Mouse (Mus musculus) liver, adult 2 months (tissue): ENCODE data around the gene 9230104L09Rik. TPM values are rescaled to one million over a fixed set of nuclear protein-coding genes. Genes with fewer than 3 reads are reported as not detected.

Experiments
- DNase-seq: peaks from one replicate; pipeline ENCODE4 v3.0.0-alpha.2; 2011; ENCODE audit warnings: low read depth, low spot score; ENCODE audit errors: extremely low read depth
- H3K27ac ChIP-seq: fragments of 200-500 bp; replicated peaks from 2 replicates; pipeline ENCODE4 v1.5.1; 2012; ENCODE audit warnings: low read depth, mild to moderate bottlenecking, control low read depth, inconsistent platforms, low read length; ENCODE audit not compliant: insufficient read depth
- H3K27me3 ChIP-seq: fragments of 200-500 bp; 2 replicates; pipeline ENCODE4 v1.6.1; 2012; ENCODE audit warnings: mild to moderate bottlenecking, moderate library complexity, low read length, inconsistent platforms; ENCODE audit not compliant: control insufficient read depth, insufficient read depth
- H3K36me3 ChIP-seq: fragments of 200-500 bp; 2 replicates; pipeline ENCODE4 v1.6.1; 2012; ENCODE audit warnings: low read length, inconsistent platforms; ENCODE audit not compliant: control insufficient read depth, insufficient read depth
- H3K4me1 ChIP-seq: fragments of 200-500 bp; 2 replicates; pipeline ENCODE4 v1.6.1; 2011; ENCODE audit warnings: low read length; ENCODE audit not compliant: control insufficient read depth, insufficient read depth
- H3K4me3 ChIP-seq: fragments of 200-500 bp; 2 replicates; pipeline ENCODE4 v1.5.1; 2011; ENCODE audit warnings: low read depth, mild to moderate bottlenecking, control low read depth, low read length, moderate library complexity; ENCODE audit not compliant: insufficient read depth
- H3K79me2 ChIP-seq: fragments of 200-500 bp; 2 replicates; pipeline ENCODE4 v1.6.1; 2012; ENCODE audit warnings: inconsistent platforms, mild to moderate bottlenecking, low read length, moderate library complexity; ENCODE audit not compliant: control insufficient read depth, insufficient read depth
- H3K9ac ChIP-seq: fragments of 200-500 bp; 2 replicates; pipeline ENCODE4 v1.6.1; 2012; ENCODE audit warnings: low read depth, mild to moderate bottlenecking, control low read depth, inconsistent platforms, low read length
- CTCF ChIP-seq: fragments of 200-500 bp; IDR thresholded peaks from 2 replicates; pipeline ENCODE4 v1.5.1; 2011; ENCODE audit warnings: low read depth, low read length, control low read depth
- POLR2A ChIP-seq: fragments of 200-500 bp; IDR thresholded peaks from 2 replicates; pipeline ENCODE4 v1.6.1; 2011; ENCODE audit warnings: low read length, control low read depth; ENCODE audit not compliant: insufficient read depth; ENCODE audit errors: extremely low read depth
- WGBS: fragments of 180-500 bp; shearing (Covaris S2); methylation state at CpG from one replicate; pipeline ENCODE4 v1.1.7; 2018; 5-methylcytosine and 5-hydroxymethylcytosine counted together
- polyA plus RNA-seq: library from polyadenylated mRNA; depleted of rRNA; stranded (reverse); fragments of >200 nt; gene quantifications from 2 replicates; pipeline ENCODE4 v1.2.3, GENCODE M21; 2012
- total RNA-seq: library from RNA; depleted of rRNA; stranded (reverse); fragments of >200 nt; gene quantifications from 2 replicates; pipeline ENCODE4 v1.2.3, GENCODE M21; 2014

Gene 9230104L09Rik
- total and polyA plus RNA-seq, 2 experiments, result not detected

DNA sequence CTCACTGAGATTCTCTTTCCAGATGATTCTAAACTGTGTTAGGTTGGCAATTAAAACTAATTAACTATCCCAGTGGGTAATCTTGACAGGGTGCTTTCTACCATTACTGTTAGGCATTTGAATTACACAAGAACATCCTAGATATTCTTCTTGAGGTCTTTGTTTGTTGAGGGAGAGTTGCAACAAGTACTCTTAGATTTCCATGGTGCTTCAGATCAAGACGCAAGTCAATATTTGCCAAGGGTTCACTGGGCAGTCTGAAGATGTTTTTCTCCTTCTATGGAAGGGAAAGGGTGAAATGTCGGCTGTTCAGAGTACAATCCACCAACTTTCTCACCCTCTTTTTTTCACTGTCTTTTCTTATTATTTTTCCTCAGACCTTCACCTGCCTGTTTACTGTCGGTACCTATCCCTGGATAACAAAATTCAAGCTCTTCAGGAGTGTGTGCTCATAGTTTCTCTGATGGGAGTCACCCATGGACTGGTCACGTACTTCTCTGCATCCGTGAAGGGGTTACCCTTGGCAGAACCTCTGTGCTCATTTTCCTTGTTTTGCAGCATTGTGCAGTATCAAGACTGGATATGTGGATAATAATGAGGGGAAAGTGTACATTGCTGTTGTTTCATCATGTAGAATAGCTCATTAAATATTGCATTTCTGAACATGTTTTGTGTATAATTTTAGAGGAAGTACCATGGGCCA, 26.6 kb downstream of the 9230104L09Rik start:
- no peak for DNase-seq
- H3K4me1 ChIP-seq, result no peaks in the 10 kb centered on the region
- no peak overlapping the region for H3K4me3 ChIP-seq
- no peak overlapping the region for H3K9ac ChIP-seq
- no peaks in the 10 kb centered on the region for H3K36me3 ChIP-seq
- H3K79me2 ChIP-seq, result no peaks in the 10 kb centered on the region
- no peak overlapping the region for H3K27ac ChIP-seq
- WGBS, result 77% methylated on average over 5 of the region's 5 CpGs
- TF ChIP-seq CTCF (no peak), POLR2A (no peak)
- no peaks in the 10 kb centered on the region for H3K27me3 ChIP-seq

DNA sequence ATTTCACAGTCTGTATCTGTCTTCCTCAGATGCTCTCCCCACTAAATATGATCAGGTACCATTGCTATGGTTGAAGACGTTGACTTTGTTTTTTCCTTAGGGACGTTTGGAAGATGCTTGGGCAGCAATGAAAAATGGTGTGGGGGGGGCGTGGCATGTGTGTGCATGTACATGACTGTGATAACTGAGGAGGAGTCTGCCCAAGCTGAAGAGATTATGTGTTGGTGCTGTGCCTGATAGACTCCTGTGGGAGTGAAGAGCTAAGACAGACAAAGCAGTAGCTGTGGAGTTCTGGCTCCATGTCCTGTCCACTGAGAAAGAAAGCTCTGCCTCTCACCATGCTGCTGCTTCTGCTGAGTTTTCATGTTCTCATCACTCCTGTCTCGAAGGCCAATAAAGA, 29.9 kb downstream of the 9230104L09Rik start, which contains the start of gene Cst9:
Gene Cst9 (plus strand): TSS at position 236 of the 400 bp plus-strand sequence.
- WGBS, result 67% methylated on average over 4 of the region's 4 CpGs

DNA sequence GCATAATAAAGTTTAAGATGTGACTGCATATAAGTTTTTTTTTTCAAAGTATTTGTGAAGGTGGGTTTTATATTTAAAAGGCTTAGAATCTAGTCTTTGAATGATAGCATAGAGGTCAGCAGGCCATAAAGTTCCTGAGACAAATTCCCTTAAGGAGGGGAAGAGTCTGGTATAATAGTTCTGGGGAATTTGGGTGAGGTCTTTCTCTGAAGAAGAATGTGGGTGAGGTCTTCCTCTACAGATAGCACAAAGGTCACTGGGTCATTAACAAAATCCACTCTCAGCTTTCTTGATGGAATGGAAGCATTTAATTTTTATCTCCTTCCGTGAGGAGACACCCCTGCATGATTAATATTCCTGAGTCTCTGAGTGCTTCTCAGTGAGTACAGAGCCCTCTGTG, 38.9 kb downstream of the 9230104L09Rik start:
- Histone ChIP-seq H3K4me1 (no peaks in the 10 kb centered on the region), H3K36me3 (no peaks in the 10 kb centered on the region), H3K4me3 (no peak overlapping the region), H3K27ac (no peak overlapping the region), H3K9ac (no peak overlapping the region), H3K27me3 (no peaks in the 10 kb centered on the region), H3K79me2 (no peaks in the 10 kb centered on the region)
- TF ChIP-seq CTCF (no peak), POLR2A (no peak)
- no peak for DNase-seq
- 57% methylated on average over 1 of the region's 1 CpGs for WGBS

More for the DNA sequence above, 29.9 kb downstream of the 9230104L09Rik start, which contains the start of gene Cst9:
- Histone ChIP-seq H3K36me3 (no peaks in the 10 kb centered on the region), H3K27me3 (no peaks in the 10 kb centered on the region), H3K79me2 (no peaks in the 10 kb centered on the region), H3K27ac (no peak within 1 kb of the TSS), H3K4me3 (no peak within 1 kb of the TSS), H3K9ac (no peak within 1 kb of the TSS), H3K4me1 (no peaks in the 10 kb centered on the region)
- no peak for TF ChIP-seq CTCF
- no peak for TF ChIP-seq POLR2A
- no peak for DNase-seq

DNA sequence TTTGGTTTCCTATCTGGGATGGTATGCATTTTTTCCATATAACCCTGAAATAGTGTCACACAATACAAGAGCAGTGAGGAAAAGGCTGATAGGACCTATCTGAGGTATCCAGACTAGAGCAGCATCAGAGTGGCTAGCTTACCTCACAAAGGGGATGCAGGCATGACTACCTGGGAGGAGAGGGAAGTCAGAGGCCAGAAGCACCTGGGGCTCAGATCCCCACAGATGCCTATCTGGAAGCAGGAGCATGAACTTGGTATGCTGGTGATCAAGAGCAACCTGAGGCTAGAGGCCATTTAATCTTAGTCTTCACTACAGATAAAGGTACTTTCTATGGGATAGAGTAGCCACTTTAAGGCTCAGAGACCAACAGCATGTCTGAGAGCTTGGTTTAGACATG, 44.9 kb downstream of the 9230104L09Rik start, which contains the start of gene Cst13:
Gene Cst13 (plus strand): TSS at position 173 of the 400 bp plus-strand sequence.
- DNase-seq, result no peak
- Histone ChIP-seq H3K36me3 (no peaks in the 10 kb centered on the region), H3K4me3 (no peak within 1 kb of the TSS), H3K27me3 (no peaks in the 10 kb centered on the region), H3K9ac (no peak within 1 kb of the TSS), H3K79me2 (no peaks in the 10 kb centered on the region), H3K4me1 (no peaks in the 10 kb centered on the region), H3K27ac (no peak within 1 kb of the TSS)
- no peak for TF ChIP-seq CTCF
- TF ChIP-seq POLR2A, result no peak

DNA sequence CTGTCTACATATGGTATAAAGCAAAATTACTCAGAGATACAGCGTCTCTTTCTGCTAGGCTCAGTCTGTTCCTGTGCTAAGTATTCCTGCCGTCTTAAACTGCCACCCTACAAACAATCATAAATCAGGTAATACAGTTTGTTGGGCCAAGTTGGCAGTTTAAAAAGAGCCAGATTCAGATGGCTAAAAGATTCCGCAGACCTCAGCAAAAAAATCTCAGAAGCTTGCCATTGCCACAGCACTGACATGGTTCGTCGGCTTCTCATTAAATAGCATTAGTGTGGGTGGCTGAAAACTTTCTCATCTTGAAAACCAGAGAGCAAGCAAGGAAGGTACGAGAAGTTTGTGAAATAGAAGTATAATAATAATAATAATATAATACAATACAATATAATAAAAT, 58.1 kb downstream of the 9230104L09Rik start:
- TF ChIP-seq CTCF (no peak), POLR2A (no peak)

DNA sequence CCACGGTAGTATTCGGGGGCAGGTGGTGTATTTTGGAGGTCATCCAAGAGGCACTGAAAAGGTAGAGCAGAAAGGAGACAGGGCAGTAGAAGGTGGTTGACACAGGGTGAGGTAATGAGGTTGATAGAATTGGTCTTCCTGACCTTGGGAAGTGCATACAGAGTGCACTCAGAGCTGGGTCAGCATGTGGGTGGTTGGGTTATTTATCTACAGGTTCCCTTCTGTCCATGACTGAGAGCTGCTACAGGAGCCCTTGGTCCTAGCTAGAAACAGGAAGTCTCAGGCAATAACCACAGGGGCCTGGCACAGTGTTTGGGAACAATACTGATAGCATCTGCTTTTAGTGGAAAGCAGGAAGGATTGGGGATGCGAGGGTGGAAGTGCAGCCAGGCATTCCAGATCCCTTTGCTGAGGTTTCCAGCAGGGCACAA, 63.3 kb downstream of the 9230104L09Rik start:
- Histone ChIP-seq H3K79me2 (no peaks in the 10 kb centered on the region), H3K27me3 (no peaks in the 10 kb centered on the region), H3K4me3 (no peak overlapping the region), H3K27ac (no peak overlapping the region), H3K4me1 (no peaks in the 10 kb centered on the region), H3K9ac (no peak overlapping the region), H3K36me3 (no peaks in the 10 kb centered on the region)
- 16% methylated on average over 3 of the region's 3 CpGs for WGBS
- DNase-seq, result no peak
- TF ChIP-seq CTCF, result no peak
- TF ChIP-seq POLR2A, result no peak

More for the DNA sequence above, 58.1 kb downstream of the 9230104L09Rik start:
- WGBS, result 84% methylated on average over 6 of the region's 6 CpGs
- no peak overlapping the region for H3K9ac ChIP-seq
- no peak overlapping the region for H3K4me3 ChIP-seq
- no peaks in the 10 kb centered on the region for H3K79me2 ChIP-seq
- H3K27ac ChIP-seq, result no peak overlapping the region
- no peak for DNase-seq
- no peaks in the 10 kb centered on the region for H3K36me3 ChIP-seq
- H3K27me3 ChIP-seq, result no peaks in the 10 kb centered on the region
- no peaks in the 10 kb centered on the region for H3K4me1 ChIP-seq
